23 mouse cellular contexts compared by ENCODE assay signal in the genomic region with DNA sequence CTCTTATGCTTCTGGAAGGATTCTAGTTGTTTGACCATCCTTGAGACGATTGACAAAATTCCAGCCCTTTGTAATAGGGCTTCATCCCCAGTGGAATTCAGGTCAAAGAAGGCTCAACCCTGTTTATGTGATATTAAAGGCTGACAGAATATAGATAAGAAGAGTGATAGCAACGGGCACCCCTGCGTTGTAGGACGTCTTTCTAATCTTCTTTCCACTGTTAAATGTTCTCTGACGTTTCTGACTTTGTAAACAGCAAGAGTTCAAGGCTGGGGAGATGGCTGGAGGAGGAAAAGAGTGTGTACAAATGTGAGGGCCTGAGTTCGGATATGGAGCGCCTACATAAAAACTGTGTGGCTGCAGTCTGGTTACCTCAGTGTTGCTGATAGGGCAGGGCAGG. TPM values are rescaled to one million over a fixed set of nuclear protein-coding genes. Genes with fewer than 3 reads are reported as not detected.
DNase-seq lines count a peak whose midpoint lies in the region; ATAC-seq and TF ChIP-seq lines count a peak whose summit lies in the region.
"Had no signal": no experiment of that assay in that cellular context is flagged by ENCODE, and none has a peak within 500 bp of the region (broad histone marks: within the 10 kb centered on the region; RNA-seq: fewer than 3 reads in every experiment).

No protein-coding gene starts in this region.

- DNase-seq in heart, adult 11 months: no peak
- DNase-seq in liver: peak; percentile 44
- DNase-seq in liver, postnatal 0 days: no peak
- DNase-seq in limb, embryonic 10.5 days (ENCODE audit: low spot score): no peak
- DNase-seq: adrenal gland, adult 2 months; adrenal gland, postnatal 36 days; cerebellum, adult 18-20 months; cerebellum, postnatal 36 days; kidney, adult 9 months; kidney, postnatal 10 days; midbrain, embryonic 14.5 days; thymus, postnatal 14 days had no signal

- 45% methylated on average over 7 of the region's 7 CpGs for WGBS in heart, embryonic 11.5 days (ENCODE audit: insufficient replicate concordance)
- WGBS in liver, embryonic 12.5 days (ENCODE audit: insufficient replicate concordance): 20% methylated on average over 7 of the region's 7 CpGs
- WGBS in liver, postnatal 0 days (ENCODE audit: insufficient replicate concordance): 27% methylated on average over 7 of the region's 7 CpGs
- 89% methylated on average over 7 of the region's 7 CpGs for whole genome bisulfite sequencing in limb, embryonic 10.5 days

- peak; percentile 83 for TF ChIP-seq EP300 in liver, postnatal 0 days (IDR thresholded peaks at IDR 0.05; ENCODE audit: low read depth)

- H3K27ac ChIP-seq in heart, embryonic 11.5 days (ENCODE audit: low read depth, low read length): 0 out of 2 replicates have a peak overlapping the region, but pooled peaks have one; percentile 10
- peak overlapping the region; percentile 99 for H3K27ac ChIP-seq in liver, embryonic 12.5 days
- H3K27ac ChIP-seq in liver, postnatal 0 days (ENCODE audit: low read depth): peak overlapping the region; percentile 67
- H3K27ac ChIP-seq in limb, embryonic 10.5 days: no peak overlapping the region
- H3K27ac ChIP-seq: forebrain, embryonic 10.5 days; forebrain, embryonic 15.5 days; hindbrain, embryonic 14.5 days; left cerebral cortex, adult 2 months; lung, embryonic 15.5 days; macrophage had no signal

- no peaks in the 10 kb centered on the region for H3K9me3 ChIP-seq in heart, embryonic 11.5 days (replicated peaks; ENCODE audit: control insufficient read depth, low read length)
- no peaks in the 10 kb centered on the region for H3K9me3 ChIP-seq in liver, embryonic 12.5 days (replicated peaks)
- H3K9me3 ChIP-seq in liver, postnatal 0 days (ENCODE audit: low read length): no peaks in the 10 kb centered on the region
- H3K9me3 ChIP-seq in limb, embryonic 10.5 days (replicated peaks): no peaks in the 10 kb centered on the region
- H3K9me3 ChIP-seq: forebrain, embryonic 10.5 days; forebrain, embryonic 15.5 days; lung, embryonic 15.5 days had no signal

- no peaks in the 10 kb centered on the region for H3K36me3 ChIP-seq in heart, embryonic 11.5 days (ENCODE audit: control insufficient read depth, insufficient read depth, low read length)
- H3K36me3 ChIP-seq in liver, embryonic 12.5 days: peaks cover 48% of the 10 kb centered on the region
- H3K36me3 ChIP-seq in liver, postnatal 0 days (replicated peaks; ENCODE audit: insufficient read depth, low read length): peaks cover 29% of the 10 kb centered on the region
- H3K36me3 ChIP-seq in limb, embryonic 10.5 days: 0 out of 2 replicates have a peak, but pooled peaks cover 2% of the 10 kb centered on the region
- H3K36me3 ChIP-seq: forebrain, embryonic 15.5 days; lung, embryonic 15.5 days had no signal

- TF ChIP-seq CTCF in liver, postnatal 0 days (IDR thresholded peaks at IDR 0.05; ENCODE audit: low read depth): no peak

- H3K4me1 ChIP-seq in heart, embryonic 11.5 days (ENCODE audit: control insufficient read depth, insufficient read depth, low read length): peaks cover 54% of the 10 kb centered on the region
- peaks cover 99% of the 10 kb centered on the region for H3K4me1 ChIP-seq in liver, embryonic 12.5 days
- H3K4me1 ChIP-seq in liver, postnatal 0 days (ENCODE audit: insufficient read depth): peaks cover 88% of the 10 kb centered on the region
- H3K4me1 ChIP-seq in limb, embryonic 10.5 days: peaks cover 10% of the 10 kb centered on the region; the same call in 1 of the 2 replicates

- 0 out of 2 replicates have a peak overlapping the region, but pooled peaks have one; percentile 3 for H3K4me2 ChIP-seq in heart, embryonic 11.5 days
- peak overlapping the region; percentile 77 for H3K4me2 ChIP-seq in liver, embryonic 12.5 days
- H3K4me2 ChIP-seq in liver, postnatal 0 days (ENCODE audit: low read depth, low read length): peak overlapping the region; percentile 56
- H3K4me2 ChIP-seq: forebrain, embryonic 15.5 days; hindbrain, embryonic 14.5 days; lung, embryonic 15.5 days had no signal

- H3K9ac ChIP-seq in heart, embryonic 11.5 days (ENCODE audit: low read depth, low read length): no peak overlapping the region
- peak overlapping the region; percentile 80 for H3K9ac ChIP-seq in liver, embryonic 12.5 days
- H3K9ac ChIP-seq in liver, postnatal 0 days (replicated peaks): peak overlapping the region; percentile 47
- H3K9ac ChIP-seq: forebrain, embryonic 15.5 days; hindbrain, embryonic 14.5 days; lung, embryonic 15.5 days had no signal

- no peaks in the 10 kb centered on the region for H3K27me3 ChIP-seq in heart, embryonic 11.5 days (ENCODE audit: control insufficient read depth, insufficient read depth, low read length)
- H3K27me3 ChIP-seq in liver, embryonic 12.5 days (replicated peaks): no peaks in the 10 kb centered on the region
- H3K27me3 ChIP-seq in liver, postnatal 0 days (ENCODE audit: insufficient read depth, low read length): no peaks in the 10 kb centered on the region
- no peaks in the 10 kb centered on the region for H3K27me3 ChIP-seq in limb, embryonic 10.5 days (ENCODE audit: low read depth, poor library complexity, severe bottlenecking)
- H3K27me3 ChIP-seq: forebrain, embryonic 15.5 days; lung, embryonic 15.5 days had no signal

- ATAC-seq in heart, embryonic 11.5 days (replicated peaks; ENCODE audit: insufficient number of reproducible peaks, low FRiP score, low TSS enrichment): no peak
- ATAC-seq in liver, embryonic 12.5 days: no peak
- ATAC-seq in liver, postnatal 0 days: no peak
- no peak for ATAC-seq in CD4-positive, CD25-positive, alpha-beta regulatory T cell, adult 4 months
- ATAC-seq: activated CD4-positive, CD25-positive, alpha-beta regulatory T cell, adult 4 months; forebrain, embryonic 15.5 days; intestine, postnatal 0 days had no signal

- no peak overlapping the region for H3K4me3 ChIP-seq in heart, embryonic 11.5 days (ENCODE audit: low read depth, low read length)
- H3K4me3 ChIP-seq in liver, embryonic 12.5 days: peak overlapping the region; percentile 18
- peak overlapping the region; percentile 9 for H3K4me3 ChIP-seq in liver, postnatal 0 days (ENCODE audit: low read depth, low read length)
- H3K4me3 ChIP-seq in limb, embryonic 10.5 days: no peak overlapping the region
- H3K4me3 ChIP-seq: forebrain, embryonic 10.5 days; forebrain, embryonic 15.5 days; left cerebral cortex, adult 2 months; lung, embryonic 15.5 days had no signal

RNA-seq across cellular contexts. Expression of gene St3gal5, which starts 7.1 kb away (rescaled TPM):
- 69.9 and 72.4 TPM in 2 replicates for polyA plus RNA-seq in heart, embryonic 11.5 days (2014; fragmentation: Nextera tagmentation; extraction: Ambion mirVana)
- polyA plus RNA-seq in liver, embryonic 12.5 days (2016; fragmentation: Nextera tagmentation; extraction: Ambion mirVana): 166 and 181 TPM in 2 replicates
- polyA plus RNA-seq in liver, postnatal 0 days (2015; fragmentation: Nextera tagmentation; extraction: Ambion mirVana): 175 and 212 TPM in 2 replicates
- 1 to 10 TPM in 1 of 2 experiments, under 1 TPM in 1; 0.66 to 1.1 TPM for polyA plus RNA-seq in CD4-positive, CD25-positive, alpha-beta regulatory T cell, adult 4 months (2017; shearing (Covaris generic))
- polyA plus RNA-seq in limb, embryonic 10.5 days (2016; fragmentation: Nextera tagmentation; extraction: Ambion mirVana): 26.7 and 26.8 TPM in 2 replicates

Comparison
In these comparisons a context has a peak if more than half of its experiments do, and no peak if none do; other contexts are left out.
1. H3K4me2 ChIP-seq: peak in every context shown above with its lines; median percentile 77 in liver, embryonic 12.5 days; 56 in liver, postnatal 0 days; 3 in heart, embryonic 11.5 days.
2. H3K4me3 ChIP-seq: peak in liver, embryonic 12.5 days (single experiment) and liver, postnatal 0 days (single experiment); none in heart, embryonic 11.5 days (single experiment) and limb, embryonic 10.5 days (single experiment).
3. RNA of gene St3gal5, which starts 7.1 kb away (polyA plus RNA-seq): 175 to 212 TPM in liver, postnatal 0 days, 166 to 181 TPM in liver, embryonic 12.5 days, 69.9 to 72.4 TPM in heart, embryonic 11.5 days and 26.7 to 26.8 TPM in limb, embryonic 10.5 days; 0.66 to 1.1 TPM in CD4-positive, CD25-positive, alpha-beta regulatory T cell, adult 4 months; every median in the first group is over 10 times any median in the second.